Mouse (Mus musculus) neural tube, embryonic 15.5 days (tissue): Measurements from ENCODE around the gene Pde4d. TPM values are rescaled to one million over a fixed set of nuclear protein-coding genes. Genes with fewer than 3 reads are reported as not detected.

Experiments used
- ATAC-seq: fragments of 200-750 bp; cut with Nextera tagmentation; 2 replicates; pipeline ENCODE4 v1.8.0; 2017; ENCODE audit warnings: mild to moderate bottlenecking, moderate TSS enrichment, moderate library complexity; ENCODE audit not compliant: low FRiP score
- H3K27ac ChIP-seq: fragments of 300-500 bp; sonication (generic); replicated peaks from 2 replicates; pipeline ENCODE4 v1.5.1; 2015; ENCODE audit warnings: mild to moderate bottlenecking, inconsistent platforms
- H3K27me3 ChIP-seq: fragments of 300-500 bp; sonication (generic); replicated peaks from 2 replicates; pipeline ENCODE4 v1.6.1; 2015; ENCODE audit warnings: inconsistent platforms
- H3K36me3 ChIP-seq: fragments of 300-500 bp; sonication (generic); 2 replicates; pipeline ENCODE4 v1.6.1; 2015; ENCODE audit warnings: inconsistent platforms
- H3K4me1 ChIP-seq: fragments of 300-500 bp; sonication (generic); 2 replicates; pipeline ENCODE4 v1.6.1; 2015; ENCODE audit warnings: inconsistent platforms
- H3K4me2 ChIP-seq: fragments of 300-500 bp; sonication (generic); 2 replicates; pipeline ENCODE4 v1.6.1; 2015; ENCODE audit warnings: inconsistent platforms, mild to moderate bottlenecking, moderate library complexity
- H3K4me3 ChIP-seq: fragments of 300-500 bp; sonication (generic); replicated peaks from 2 replicates; pipeline ENCODE4 v1.5.1; 2015; ENCODE audit warnings: mild to moderate bottlenecking, inconsistent platforms
- H3K9ac ChIP-seq: fragments of 300-500 bp; sonication (generic); replicated peaks from 2 replicates; pipeline ENCODE4 v1.6.1; 2015; ENCODE audit warnings: mild to moderate bottlenecking, inconsistent platforms
- H3K9me3 ChIP-seq: fragments of 300-500 bp; sonication (generic); replicated peaks from 2 replicates; pipeline ENCODE4 v1.6.1; 2016; ENCODE audit warnings: inconsistent platforms
- WGBS: fragments of 180-500 bp; shearing (Covaris S2); methylation state at CpG from one replicate; pipeline ENCODE4 v1.1.7; 2015; ENCODE audit warnings: mixed read lengths; 5-methylcytosine and 5-hydroxymethylcytosine counted together
- polyA plus RNA-seq: library from polyadenylated mRNA; unstranded; fragments of >200 nt; fragmentation: Nextera tagmentation; extraction: Ambion mirVana; gene quantifications from 2 replicates; pipeline ENCODE4 v1.2.1, GENCODE M21; 2015

Pde4d gene
- polyA plus RNA-seq, 1 experiment from 2014 or later: 20.7 TPM

- Histone ChIP-seq H3K27me3 (no peaks in the 10 kb centered on the region), H3K36me3 (no peaks in the 10 kb centered on the region), H3K4me2 (no peak overlapping the region), H3K4me3 (no peak overlapping the region), H3K4me1 (no peaks in the 10 kb centered on the region), H3K9me3 (no peaks in the 10 kb centered on the region), H3K27ac (no peak overlapping the region), H3K9ac (no peak overlapping the region)
- 80% methylated on average over 1 of the region's 1 CpGs for WGBS
- no peak for ATAC-seq
These were observed 10.7 kb upstream of the Pde4d start for GRCm38 (mm10) chr13:108439012-108439411.

- H3K9me3 ChIP-seq: no peaks in the 10 kb centered on the region
- H3K4me2 ChIP-seq: no peak overlapping the region
- H3K4me1 ChIP-seq: peaks cover 4% of the 10 kb centered on the region; the same call in 1 of the 2 replicates
- no peaks in the 10 kb centered on the region for H3K27me3 ChIP-seq
- H3K9ac ChIP-seq: no peak overlapping the region
- WGBS: 81% methylated on average over 11 of the region's 11 CpGs
- H3K27ac ChIP-seq: no peak overlapping the region
- ATAC-seq: no peak
- no peaks in the 10 kb centered on the region for H3K36me3 ChIP-seq
- H3K4me3 ChIP-seq: no peak overlapping the region
These were observed 1.3 kb upstream of the Pde4d start for GRCm38 (mm10) chr13:108448348-108448931.

- no peak overlapping the region for H3K4me3 ChIP-seq
- no peak overlapping the region for H3K4me2 ChIP-seq
- peaks cover 4% of the 10 kb centered on the region; the same call in 1 of the 2 replicates for H3K4me1 ChIP-seq
- no peaks in the 10 kb centered on the region for H3K27me3 ChIP-seq
- H3K9ac ChIP-seq: no peak overlapping the region
- H3K36me3 ChIP-seq: no peaks in the 10 kb centered on the region
- H3K9me3 ChIP-seq: no peaks in the 10 kb centered on the region
- WGBS: 88% methylated on average over 2 of the region's 2 CpGs
- H3K27ac ChIP-seq: no peak overlapping the region
- no peak for ATAC-seq
These were observed 1.4 kb downstream of the Pde4d start for GRCm38 (mm10) chr13:108451122-108451521.

DNA sequence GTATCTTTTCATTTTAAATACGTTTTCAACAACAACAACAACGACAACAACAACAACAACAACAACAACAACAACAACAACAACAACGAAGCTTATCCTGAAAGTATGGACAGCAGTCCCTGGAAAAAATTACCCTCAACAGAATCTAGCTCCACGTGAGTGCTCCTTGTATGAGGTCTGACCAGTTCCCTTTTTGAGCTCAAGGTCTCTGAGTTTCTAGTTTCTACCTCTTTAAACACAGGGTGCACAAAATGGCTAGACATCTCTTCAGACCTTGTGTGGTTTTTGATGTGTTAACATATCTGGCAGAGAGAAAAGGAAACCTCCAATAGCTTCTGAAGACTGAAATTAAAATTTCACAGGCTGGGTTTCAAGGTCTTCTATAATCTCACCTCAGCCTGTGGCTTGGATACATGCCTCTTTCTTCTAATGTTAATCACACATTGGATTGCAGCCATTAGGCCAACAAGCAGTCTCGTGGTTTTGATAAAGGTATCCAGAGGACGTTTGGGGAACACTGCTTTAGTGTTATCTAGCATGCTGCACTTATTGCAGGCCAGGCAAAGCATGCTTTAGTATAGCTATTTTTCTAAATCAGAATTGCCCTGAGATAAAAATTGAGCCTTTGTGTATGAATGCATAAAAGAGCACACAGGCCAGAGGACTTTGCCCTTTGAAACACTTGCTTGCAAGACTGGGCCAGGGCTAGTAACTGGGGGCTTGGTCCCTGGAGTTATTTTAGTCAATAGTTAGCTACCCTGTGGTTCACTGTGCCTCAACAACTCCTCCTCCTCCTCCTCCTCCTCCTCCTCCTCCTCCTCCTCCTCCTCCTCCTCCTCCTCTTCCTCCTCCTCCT, 3.5 kb downstream of the Pde4d start:
- Histone ChIP-seq H3K4me1 (peaks cover 4% of the 10 kb centered on the region; the same call in 1 of the 2 replicates), H3K9ac (no peak overlapping the region), H3K36me3 (no peaks in the 10 kb centered on the region), H3K27ac (no peak overlapping the region), H3K4me3 (no peak overlapping the region), H3K27me3 (no peaks in the 10 kb centered on the region), H3K9me3 (no peaks in the 10 kb centered on the region), H3K4me2 (no peak overlapping the region)
- no peak for ATAC-seq
- WGBS: 76% methylated on average over 6 of the region's 6 CpGs

DNA sequence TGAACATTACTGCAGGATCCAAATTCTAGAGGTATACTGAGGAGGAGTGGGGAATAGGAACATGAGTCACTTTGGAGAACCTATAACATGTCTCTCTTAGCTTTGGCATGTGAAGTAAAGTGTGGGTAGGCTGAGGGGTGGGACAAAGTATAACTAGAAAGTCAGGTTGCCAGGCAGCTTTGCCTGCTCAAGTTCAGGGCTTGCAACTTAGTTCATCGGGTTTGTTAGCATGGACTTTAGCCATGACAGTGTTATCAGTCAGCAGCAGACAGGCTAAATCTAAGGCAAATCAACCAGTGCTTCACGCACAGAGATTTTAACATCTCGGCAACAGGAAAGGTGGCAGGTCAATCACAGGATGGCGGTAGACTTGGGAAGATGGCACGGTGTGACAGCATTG, 12.8 kb downstream of the Pde4d start:
- H3K9ac ChIP-seq: no peak overlapping the region
- no peak overlapping the region for H3K27ac ChIP-seq
- no peaks in the 10 kb centered on the region for H3K36me3 ChIP-seq
- H3K27me3 ChIP-seq: no peaks in the 10 kb centered on the region
- ATAC-seq: no peak
- 89% methylated on average over 5 of the region's 5 CpGs for WGBS
- H3K4me3 ChIP-seq: no peak overlapping the region
- no peak overlapping the region for H3K4me2 ChIP-seq
- H3K9me3 ChIP-seq: no peaks in the 10 kb centered on the region
- no peaks in the 10 kb centered on the region for H3K4me1 ChIP-seq

GRCm38 (mm10) chr13:108465755-108466154, 16.0 kb downstream of the Pde4d start:
- Histone ChIP-seq H3K36me3 (no peaks in the 10 kb centered on the region), H3K4me3 (no peak overlapping the region), H3K9ac (no peak overlapping the region), H3K9me3 (no peaks in the 10 kb centered on the region), H3K27me3 (no peaks in the 10 kb centered on the region), H3K4me2 (no peak overlapping the region), H3K4me1 (no peaks in the 10 kb centered on the region), H3K27ac (no peak overlapping the region)
- ATAC-seq: no peak

GRCm38 (mm10) chr13:108467046-108467445, 17.3 kb downstream of the Pde4d start:
- no peak for ATAC-seq

GRCm38 (mm10) chr13:108480451-108480850, 30.7 kb downstream of the Pde4d start:
- no peaks in the 10 kb centered on the region for H3K9me3 ChIP-seq
- no peak overlapping the region for H3K4me3 ChIP-seq
- H3K36me3 ChIP-seq: no peaks in the 10 kb centered on the region
- H3K9ac ChIP-seq: no peak overlapping the region
- H3K4me1 ChIP-seq: no peaks in the 10 kb centered on the region
- no peak overlapping the region for H3K27ac ChIP-seq
- H3K4me2 ChIP-seq: no peak overlapping the region
- H3K27me3 ChIP-seq: no peaks in the 10 kb centered on the region
- 97% methylated on average over 3 of the region's 3 CpGs for WGBS
- ATAC-seq: no peak

More at GRCm38 (mm10) chr13:108467046-108467445, 17.3 kb downstream of the Pde4d start:
- Histone ChIP-seq H3K9ac (no peak overlapping the region), H3K36me3 (no peaks in the 10 kb centered on the region), H3K27me3 (no peaks in the 10 kb centered on the region), H3K4me2 (no peak overlapping the region), H3K9me3 (no peaks in the 10 kb centered on the region), H3K4me3 (no peak overlapping the region), H3K4me1 (no peaks in the 10 kb centered on the region), H3K27ac (no peak overlapping the region)
- WGBS: 80% methylated on average over 1 of the region's 1 CpGs

DNA sequence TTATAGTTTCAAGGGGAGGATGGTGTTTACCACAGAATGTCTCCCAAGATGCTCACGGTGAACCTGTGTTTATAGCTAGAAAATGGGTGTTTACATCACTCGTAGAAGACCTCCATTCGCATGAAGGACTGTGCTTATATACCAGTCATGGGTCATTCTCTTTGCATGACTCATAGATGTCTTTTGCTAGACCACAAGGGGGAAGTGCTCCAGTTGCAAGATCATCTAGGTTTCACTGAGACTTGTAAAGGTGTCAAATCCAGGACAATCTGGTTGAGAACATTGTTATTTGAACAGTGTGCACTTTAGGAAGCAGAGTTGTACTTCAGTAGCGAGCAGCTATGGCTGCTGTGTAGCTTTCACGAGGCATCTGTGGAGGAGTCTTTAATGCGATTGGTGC, 35.3 kb downstream of the Pde4d start:
- Histone ChIP-seq H3K4me1 (no peaks in the 10 kb centered on the region), H3K9me3 (no peaks in the 10 kb centered on the region), H3K9ac (no peak overlapping the region), H3K27me3 (no peaks in the 10 kb centered on the region), H3K4me2 (no peak overlapping the region), H3K36me3 (no peaks in the 10 kb centered on the region), H3K27ac (no peak overlapping the region), H3K4me3 (no peak overlapping the region)
- WGBS: 91% methylated on average over 6 of the region's 6 CpGs
- ATAC-seq: no peak

DNA sequence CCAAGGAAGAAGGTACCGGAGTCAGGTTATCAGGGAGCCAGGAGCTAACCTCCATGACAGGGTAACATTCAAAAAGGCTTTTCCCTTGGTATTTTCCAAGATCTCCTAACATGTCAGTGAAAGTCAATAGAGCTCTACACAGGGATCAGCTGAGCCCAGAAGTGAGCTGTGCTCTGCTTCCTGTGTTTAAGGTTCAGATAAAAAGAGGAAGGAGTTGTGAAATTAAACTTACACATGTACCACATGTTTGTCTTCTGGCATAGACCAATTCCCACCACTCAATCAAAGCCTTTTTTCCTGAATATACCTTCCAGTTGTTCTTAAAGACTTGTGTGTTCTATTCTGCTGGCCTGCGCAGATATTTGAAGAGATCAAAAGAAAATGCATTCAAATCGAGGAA, 37.3 kb downstream of the Pde4d start:
- H3K36me3 ChIP-seq: no peaks in the 10 kb centered on the region
- H3K9me3 ChIP-seq: no peaks in the 10 kb centered on the region
- ATAC-seq: no peak
- no peaks in the 10 kb centered on the region for H3K4me1 ChIP-seq
- no peak overlapping the region for H3K4me2 ChIP-seq
- WGBS: 93% methylated on average over 3 of the region's 3 CpGs
- no peak overlapping the region for H3K9ac ChIP-seq
- H3K27ac ChIP-seq: no peak overlapping the region
- H3K27me3 ChIP-seq: no peaks in the 10 kb centered on the region
- no peak overlapping the region for H3K4me3 ChIP-seq

DNA sequence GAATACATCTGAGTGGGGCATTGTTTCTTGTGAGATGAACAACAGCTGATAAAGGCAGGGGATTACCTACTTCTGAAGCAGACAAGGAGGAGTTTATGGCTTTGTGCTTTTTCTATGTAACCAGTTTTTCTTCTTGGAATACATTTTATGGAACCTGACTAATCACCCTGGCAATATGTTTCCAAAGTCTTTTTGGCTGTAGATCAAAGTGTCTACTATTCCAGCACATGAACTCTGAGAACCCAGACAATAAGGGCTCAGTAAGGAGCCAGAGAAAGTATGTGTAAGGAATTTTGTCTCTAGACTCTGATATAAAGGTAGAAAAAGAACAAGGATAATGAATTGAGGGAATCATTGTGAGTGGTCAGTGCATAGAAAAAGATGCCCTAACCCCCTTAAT, 40.1 kb downstream of the Pde4d start:
- H3K9ac ChIP-seq: no peak overlapping the region
- no peaks in the 10 kb centered on the region for H3K36me3 ChIP-seq
- no peak for ATAC-seq
- H3K4me3 ChIP-seq: no peak overlapping the region
- H3K27me3 ChIP-seq: no peaks in the 10 kb centered on the region
- H3K27ac ChIP-seq: no peak overlapping the region
- H3K4me1 ChIP-seq: no peaks in the 10 kb centered on the region
- H3K9me3 ChIP-seq: no peaks in the 10 kb centered on the region
- no peak overlapping the region for H3K4me2 ChIP-seq

GRCm38 (mm10) chr13:108490872-108491271, 41.1 kb downstream of the Pde4d start:
- no peaks in the 10 kb centered on the region for H3K36me3 ChIP-seq
- H3K9me3 ChIP-seq: no peaks in the 10 kb centered on the region
- no peaks in the 10 kb centered on the region for H3K4me1 ChIP-seq
- ATAC-seq: no peak
- H3K9ac ChIP-seq: no peak overlapping the region
- H3K4me2 ChIP-seq: no peak overlapping the region
- no peak overlapping the region for H3K4me3 ChIP-seq
- no peak overlapping the region for H3K27ac ChIP-seq
- 83% methylated on average over 2 of the region's 2 CpGs for WGBS
- no peaks in the 10 kb centered on the region for H3K27me3 ChIP-seq
